Mouse (Mus musculus) forebrain, embryonic 12.5 days (tissue): ENCODE results near the gene Cbln4. TPM values are rescaled to one million over a fixed set of nuclear protein-coding genes. Genes with fewer than 3 reads are reported as not detected.

ENCODE experiments used
- ATAC-seq: fragments of 200-750 bp; cut with Nextera tagmentation; 2 replicates; pipeline ENCODE4 v1.8.0; 2017; ENCODE audit warnings: moderate TSS enrichment; ENCODE audit not compliant: low FRiP score
- H3K27ac ChIP-seq: fragments of 300-500 bp; sonication (generic); 2 replicates; pipeline ENCODE4 v1.5.1; 2016; ENCODE audit warnings: mild to moderate bottlenecking
- H3K27me3 ChIP-seq: fragments of 300-500 bp; sonication (generic); 2 replicates; pipeline ENCODE4 v1.6.1; 2016; ENCODE audit warnings: mild to moderate bottlenecking
- H3K36me3 ChIP-seq: fragments of 300-500 bp; sonication (generic); replicated peaks from 2 replicates; pipeline ENCODE4 v1.6.1; 2016; ENCODE audit warnings: mild to moderate bottlenecking
- H3K4me1 ChIP-seq: fragments of 300-500 bp; sonication (generic); 2 replicates; pipeline ENCODE4 v1.6.1; 2016
- H3K4me2 ChIP-seq: fragments of 300-500 bp; sonication (generic); 2 replicates; pipeline ENCODE4 v1.6.1; 2016; ENCODE audit warnings: mild to moderate bottlenecking, moderate library complexity
- H3K4me3 ChIP-seq: fragments of 300-500 bp; sonication (generic); replicated peaks from 2 replicates; pipeline ENCODE4 v1.5.1; 2016; ENCODE audit warnings: mild to moderate bottlenecking
- H3K9ac ChIP-seq: fragments of 300-500 bp; sonication (generic); 2 replicates; pipeline ENCODE4 v1.6.1; 2016; ENCODE audit warnings: mild to moderate bottlenecking
- H3K9me3 ChIP-seq: fragments of 300-500 bp; sonication (generic); 2 replicates; pipeline ENCODE4 v1.6.1; 2016
- WGBS: fragments of 180-500 bp; shearing (Covaris S2); methylation state at CpG from one replicate; pipeline ENCODE4 v1.1.7; 2016; 5-methylcytosine and 5-hydroxymethylcytosine counted together
- polyA plus RNA-seq: library from polyadenylated mRNA; unstranded; fragments of >200 nt; fragmentation: Nextera tagmentation; extraction: Ambion mirVana; gene quantifications from 2 replicates; pipeline ENCODE4 v1.2.1, GENCODE M21; 2016

Cbln4 gene
- 3.3 and 3.9 TPM in 2 replicates for polyA plus RNA-seq

- no peak for ATAC-seq
- peaks cover 33% of the 10 kb centered on the region for H3K4me1 ChIP-seq
- H3K27ac ChIP-seq: no peak within 1 kb of the TSS
- no peaks in the 10 kb centered on the region for H3K36me3 ChIP-seq
- WGBS: under 1% methylated on average over 21 of the region's 23 CpGs
- H3K4me3 ChIP-seq: peak within 1 kb of the TSS; percentile 44
- H3K9ac ChIP-seq: peak within 1 kb of the TSS; percentile 36; the same call in 1 of the 2 replicates
- peaks cover 60% of the 10 kb centered on the region for H3K27me3 ChIP-seq
- H3K9me3 ChIP-seq: no peaks in the 10 kb centered on the region
- H3K4me2 ChIP-seq: peak within 1 kb of the TSS; percentile 72
These were observed at the start of gene Cbln4 for GRCm38 (mm10) chr2:172043235-172043610. Gene Cbln4 (minus strand): TSS chr2:172043466.

GRCm38 (mm10) chr2:172078596-172078995 lies 35.3 kb upstream of the Cbln4 start:
- no peak for ATAC-seq
- Histone ChIP-seq H3K4me1 (no peaks in the 10 kb centered on the region), H3K36me3 (no peaks in the 10 kb centered on the region), H3K9me3 (no peaks in the 10 kb centered on the region), H3K27ac (no peak overlapping the region), H3K9ac (no peak overlapping the region), H3K27me3 (no peaks in the 10 kb centered on the region), H3K4me3 (no peak overlapping the region), H3K4me2 (no peak overlapping the region)
- WGBS: 87% methylated on average over 3 of the region's 3 CpGs

- no peak for ATAC-seq
- Histone ChIP-seq H3K4me1 (no peaks in the 10 kb centered on the region), H3K27ac (no peak overlapping the region), H3K27me3 (no peaks in the 10 kb centered on the region), H3K36me3 (no peaks in the 10 kb centered on the region), H3K4me3 (no peak overlapping the region), H3K9me3 (no peaks in the 10 kb centered on the region), H3K4me2 (no peak overlapping the region), H3K9ac (no peak overlapping the region)
- WGBS: 92% methylated on average over 5 of the region's 5 CpGs
These were observed 33.0 kb upstream of the Cbln4 start for GRCm38 (mm10) chr2:172076295-172076694.

GRCm38 (mm10) chr2:172062876-172063275 lies 19.6 kb upstream of the Cbln4 start:
- 91% methylated on average over 7 of the region's 7 CpGs for WGBS
- 0 out of 2 replicates have a peak, but pooled peaks cover 2% of the 10 kb centered on the region for H3K4me1 ChIP-seq
- no peak overlapping the region for H3K27ac ChIP-seq
- no peak overlapping the region for H3K9ac ChIP-seq
- H3K4me2 ChIP-seq: no peak overlapping the region
- no peaks in the 10 kb centered on the region for H3K27me3 ChIP-seq
- no peaks in the 10 kb centered on the region for H3K36me3 ChIP-seq
- no peak for ATAC-seq
- 0 out of 2 replicates have a peak, but pooled peaks cover 7% of the 10 kb centered on the region for H3K9me3 ChIP-seq
- no peak overlapping the region for H3K4me3 ChIP-seq

- ATAC-seq: no peak
- WGBS: 57% methylated on average over 3 of the region's 3 CpGs
- no peaks in the 10 kb centered on the region for H3K36me3 ChIP-seq
- H3K27ac ChIP-seq: no peak overlapping the region
- 0 out of 2 replicates have a peak, but pooled peaks cover 2% of the 10 kb centered on the region for H3K4me1 ChIP-seq
- no peak overlapping the region for H3K9ac ChIP-seq
- no peak overlapping the region for H3K4me3 ChIP-seq
- no peak overlapping the region for H3K4me2 ChIP-seq
- H3K27me3 ChIP-seq: no peaks in the 10 kb centered on the region
- no peaks in the 10 kb centered on the region for H3K9me3 ChIP-seq
These were observed 16.5 kb upstream of the Cbln4 start for GRCm38 (mm10) chr2:172059747-172060146.

GRCm38 (mm10) chr2:172058936-172059665 lies 15.8 kb upstream of the Cbln4 start:
- Histone ChIP-seq H3K4me3 (no peak overlapping the region), H3K9me3 (no peaks in the 10 kb centered on the region), H3K27me3 (no peaks in the 10 kb centered on the region), H3K4me1 (0 out of 2 replicates have a peak, but pooled peaks cover 2% of the 10 kb centered on the region), H3K4me2 (no peak overlapping the region), H3K36me3 (no peaks in the 10 kb centered on the region), H3K27ac (no peak overlapping the region), H3K9ac (no peak overlapping the region)
- ATAC-seq: no peak
- WGBS: 66% methylated on average over 7 of the region's 7 CpGs

- Histone ChIP-seq H3K27me3 (peaks cover 42% of the 10 kb centered on the region), H3K4me1 (peaks cover 24% of the 10 kb centered on the region), H3K27ac (no peak overlapping the region), H3K4me3 (no peak overlapping the region), H3K9ac (no peak overlapping the region), H3K4me2 (no peak overlapping the region), H3K36me3 (no peaks in the 10 kb centered on the region), H3K9me3 (no peaks in the 10 kb centered on the region)
- ATAC-seq: no peak
- 66% methylated on average over 7 of the region's 7 CpGs for WGBS
These were observed 2.7 kb upstream of the Cbln4 start for GRCm38 (mm10) chr2:172046002-172046401.

GRCm38 (mm10) chr2:172042607-172043234 lies 545 bp downstream of the Cbln4 start:
- Histone ChIP-seq H3K9me3 (no peaks in the 10 kb centered on the region), H3K4me1 (peaks cover 33% of the 10 kb centered on the region), H3K4me2 (peak overlapping the region; percentile 72), H3K27ac (no peak overlapping the region), H3K4me3 (peak overlapping the region; percentile 44), H3K27me3 (peaks cover 60% of the 10 kb centered on the region), H3K9ac (peak overlapping the region; percentile 36; the same call in 1 of the 2 replicates), H3K36me3 (no peaks in the 10 kb centered on the region)
- ATAC-seq: no peak
- under 1% methylated on average over 40 of the region's 46 CpGs for WGBS

- H3K9me3 ChIP-seq: no peaks in the 10 kb centered on the region
- H3K27me3 ChIP-seq: peaks cover 60% of the 10 kb centered on the region
- H3K9ac ChIP-seq: peak overlapping the region; percentile 13; the same call in 1 of the 2 replicates
- peaks cover 33% of the 10 kb centered on the region for H3K4me1 ChIP-seq
- peak overlapping the region; percentile 44 for H3K4me3 ChIP-seq
- H3K36me3 ChIP-seq: no peaks in the 10 kb centered on the region
- ATAC-seq: peak; percentile 78
- H3K27ac ChIP-seq: no peak overlapping the region
- WGBS: under 1% methylated on average over 34 of the region's 34 CpGs
- peak overlapping the region; percentile 72 for H3K4me2 ChIP-seq
These were observed 1.1 kb downstream of the Cbln4 start for GRCm38 (mm10) chr2:172042125-172042524.

GRCm38 (mm10) chr2:172040859-172041258 lies 2.4 kb downstream of the Cbln4 start:
- 42% methylated on average over 10 of the region's 10 CpGs for WGBS
- Histone ChIP-seq H3K4me3 (no peak overlapping the region; the same call in 1 of the 2 replicates), H3K4me1 (peaks cover 33% of the 10 kb centered on the region), H3K9ac (no peak overlapping the region), H3K9me3 (no peaks in the 10 kb centered on the region), H3K27ac (no peak overlapping the region), H3K4me2 (peak overlapping the region; percentile 10; the same call in 1 of the 2 replicates), H3K36me3 (no peaks in the 10 kb centered on the region), H3K27me3 (peaks cover 60% of the 10 kb centered on the region)
- 0 out of 2 replicates have a peak, but pooled peaks have one; percentile 13 for ATAC-seq

- Histone ChIP-seq H3K27me3 (peaks cover 57% of the 10 kb centered on the region), H3K4me2 (no peak overlapping the region), H3K4me1 (peaks cover 33% of the 10 kb centered on the region), H3K27ac (no peak overlapping the region), H3K36me3 (no peaks in the 10 kb centered on the region), H3K9ac (no peak overlapping the region), H3K9me3 (no peaks in the 10 kb centered on the region), H3K4me3 (no peak overlapping the region)
- no peak for ATAC-seq
- 88% methylated on average over 5 of the region's 5 CpGs for WGBS
These were observed 3.7 kb downstream of the Cbln4 start for GRCm38 (mm10) chr2:172039601-172040000.

GRCm38 (mm10) chr2:172034281-172034680 lies 9.0 kb downstream of the Cbln4 start:
- Histone ChIP-seq H3K9ac (no peak overlapping the region), H3K4me3 (no peak overlapping the region), H3K36me3 (no peaks in the 10 kb centered on the region), H3K9me3 (no peaks in the 10 kb centered on the region), H3K4me2 (no peak overlapping the region), H3K4me1 (no peaks in the 10 kb centered on the region), H3K27me3 (peaks cover 17% of the 10 kb centered on the region; the same call in 1 of the 2 replicates), H3K27ac (no peak overlapping the region)
- WGBS: 50% methylated on average over 5 of the region's 5 CpGs
- no peak for ATAC-seq
